Mouse (Mus musculus): ENCODE measurements around the gene Fdxr.

Fdxr gene

DNA sequence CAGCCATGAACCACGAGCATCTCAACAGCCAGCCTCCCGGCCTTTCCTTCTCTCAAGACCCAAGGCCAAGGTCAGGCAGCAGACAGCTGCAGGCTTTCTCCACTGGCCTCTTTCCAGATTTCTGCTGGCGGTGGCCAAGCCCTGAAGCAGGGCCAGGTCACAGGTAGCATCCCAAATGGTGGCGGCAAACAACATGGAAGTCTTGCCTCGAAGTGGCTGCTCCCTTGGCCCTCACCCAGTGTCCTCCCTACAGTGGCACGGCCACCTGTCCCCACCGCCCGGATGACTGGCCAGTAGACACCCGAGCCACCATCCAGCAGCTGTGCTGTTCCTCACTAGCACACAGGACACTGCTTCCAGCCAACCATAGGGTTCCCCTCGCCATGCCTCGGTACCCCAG lies 35.4 kb downstream of the Fdxr start:
- DNase-seq (ENCODE audit: low spot score in 2 of 2) = no peak

DNA sequence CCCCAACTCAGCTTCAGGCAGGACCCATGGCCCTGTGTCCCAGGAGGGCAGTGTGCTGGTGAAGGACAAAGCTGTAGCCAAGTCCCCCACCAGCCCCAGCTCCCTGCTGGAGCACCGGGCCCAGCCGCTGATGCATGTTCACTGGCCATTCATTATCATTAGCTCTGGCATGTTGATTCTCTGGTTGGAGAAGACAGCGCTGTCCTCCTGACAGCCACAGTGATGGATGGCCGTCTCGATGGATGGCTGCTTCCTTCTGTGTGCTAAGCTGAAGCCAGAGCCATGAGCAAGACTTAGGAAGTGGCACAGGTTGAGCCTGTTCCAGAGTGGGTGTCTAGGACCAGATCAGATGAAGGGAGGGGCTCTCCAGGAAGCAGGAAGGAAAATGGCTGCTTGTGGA lies 40.3 kb downstream of the Fdxr start:
- DNase-seq (ENCODE audit: low spot score in 2 of 2) = no peak

DNA sequence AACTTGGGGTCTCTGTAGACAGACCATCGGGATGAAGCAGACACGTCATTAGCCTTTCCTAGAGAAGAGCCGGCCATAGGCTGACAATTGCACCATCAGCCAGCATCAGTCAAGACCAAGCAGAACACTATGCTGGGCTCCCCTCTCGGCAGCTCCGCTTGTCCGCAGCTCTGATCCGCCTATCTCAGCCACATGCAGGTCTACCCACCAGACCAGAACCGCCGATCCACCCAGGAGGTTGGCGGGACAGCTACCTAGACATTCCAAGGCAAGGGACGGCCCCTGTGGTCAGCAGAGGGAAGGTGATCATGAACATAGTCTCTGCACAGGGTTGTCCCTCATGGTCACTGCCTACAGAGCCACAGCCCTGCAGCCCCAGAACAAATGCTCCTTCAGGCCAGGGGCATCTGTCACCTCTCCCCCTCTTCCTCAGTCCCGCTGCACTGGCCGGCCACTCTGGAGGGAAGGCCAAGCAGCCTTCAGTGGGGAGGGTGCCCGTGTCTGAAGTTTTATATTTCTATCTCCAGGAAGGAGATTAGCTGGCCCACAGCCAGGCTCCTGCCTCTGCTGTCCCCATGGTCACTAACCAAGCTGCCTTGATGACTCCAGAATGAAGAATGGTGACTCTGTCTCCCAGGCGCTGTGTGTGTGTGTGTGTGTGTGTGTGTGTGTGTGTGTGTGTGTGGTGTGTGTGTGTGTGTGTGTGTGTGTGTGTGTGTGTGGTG lies 42.4 kb downstream of the Fdxr start:
- no peak for DNase-seq (ENCODE audit: low spot score in 2 of 2)

DNA sequence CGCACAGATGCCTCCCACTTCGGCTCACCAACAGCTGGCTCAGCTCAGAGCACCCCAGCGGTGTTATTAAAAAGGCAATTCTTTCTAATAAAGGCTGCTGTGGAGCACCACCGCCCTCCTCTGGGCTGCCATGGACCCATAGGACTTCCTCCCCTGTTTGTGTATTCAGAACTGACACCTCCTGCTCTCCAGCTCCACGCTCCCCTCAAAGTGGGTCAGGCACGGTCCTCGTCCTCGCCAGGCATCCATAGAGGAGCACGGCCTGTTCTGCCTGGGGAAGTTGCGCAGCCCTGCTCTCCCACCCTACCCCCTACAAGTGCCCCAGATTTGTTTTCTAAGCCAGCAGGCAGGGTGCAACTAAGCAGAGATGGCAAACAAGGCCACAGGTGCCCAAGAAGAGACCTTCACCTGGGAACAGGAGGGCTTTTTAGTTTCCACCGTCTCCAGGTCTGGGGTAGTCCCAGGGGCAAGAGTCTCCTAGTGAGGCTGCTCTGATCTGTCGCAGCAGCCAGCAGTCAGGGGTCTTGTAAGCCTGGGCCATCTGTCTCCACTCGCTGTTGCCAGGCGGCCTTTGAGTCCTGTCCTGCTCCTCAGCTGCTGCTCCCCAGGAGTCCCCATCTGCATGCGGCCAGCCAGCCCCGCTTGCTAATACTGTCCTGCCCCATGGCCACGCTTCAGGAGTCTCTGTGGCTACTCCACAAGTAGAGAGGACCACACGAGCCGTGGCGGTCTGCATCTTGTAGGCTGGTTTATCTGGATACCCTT lies 43.1 kb downstream of the Fdxr start:
- peak; percentile 24 to 44 for DNase-seq (ENCODE audit: low spot score in 2 of 2)

DNA sequence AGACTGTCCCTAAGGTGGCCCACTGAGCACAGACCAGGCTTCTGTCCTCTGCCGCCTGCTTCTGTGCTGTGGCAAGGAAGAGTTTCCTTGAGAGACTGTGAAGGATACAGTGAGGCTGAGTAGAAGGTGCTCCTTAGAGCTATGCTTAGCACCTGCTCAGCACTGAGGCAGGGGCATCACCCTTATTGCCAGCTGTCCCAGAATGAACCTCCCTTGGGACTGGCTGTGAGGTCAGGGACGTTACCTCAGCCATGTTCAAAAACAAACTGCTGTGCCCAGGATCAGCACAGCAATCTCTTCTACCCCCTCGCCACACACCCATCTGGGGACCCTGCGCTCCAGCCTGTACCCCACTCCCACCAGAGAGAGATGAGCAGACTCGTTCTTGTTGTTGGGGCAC lies 44.0 kb downstream of the Fdxr start:
- no peak for DNase-seq (ENCODE audit: low spot score in 2 of 2)

DNA sequence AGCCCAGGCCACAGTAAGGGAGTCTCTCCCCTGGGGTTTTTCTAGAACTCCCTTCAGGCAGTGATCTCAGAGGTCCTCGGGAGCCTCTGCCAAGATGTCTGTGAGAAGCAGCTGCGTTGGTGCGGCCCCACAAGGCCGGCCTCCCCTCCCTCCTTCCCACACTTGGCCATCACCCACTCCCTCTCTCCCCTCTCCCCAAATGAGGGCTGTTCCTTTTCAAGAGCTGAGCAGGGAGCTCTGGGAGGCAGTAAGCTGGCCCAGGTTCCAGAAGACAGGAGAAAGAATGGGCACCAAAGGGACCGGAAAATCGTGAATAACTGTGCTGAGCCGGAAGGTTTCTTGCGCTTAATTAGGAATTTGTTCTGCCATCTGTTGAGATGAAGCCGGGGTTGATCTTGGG lies 44.9 kb downstream of the Fdxr start:
- no peak for DNase-seq (ENCODE audit: low spot score in 2 of 2)

DNA sequence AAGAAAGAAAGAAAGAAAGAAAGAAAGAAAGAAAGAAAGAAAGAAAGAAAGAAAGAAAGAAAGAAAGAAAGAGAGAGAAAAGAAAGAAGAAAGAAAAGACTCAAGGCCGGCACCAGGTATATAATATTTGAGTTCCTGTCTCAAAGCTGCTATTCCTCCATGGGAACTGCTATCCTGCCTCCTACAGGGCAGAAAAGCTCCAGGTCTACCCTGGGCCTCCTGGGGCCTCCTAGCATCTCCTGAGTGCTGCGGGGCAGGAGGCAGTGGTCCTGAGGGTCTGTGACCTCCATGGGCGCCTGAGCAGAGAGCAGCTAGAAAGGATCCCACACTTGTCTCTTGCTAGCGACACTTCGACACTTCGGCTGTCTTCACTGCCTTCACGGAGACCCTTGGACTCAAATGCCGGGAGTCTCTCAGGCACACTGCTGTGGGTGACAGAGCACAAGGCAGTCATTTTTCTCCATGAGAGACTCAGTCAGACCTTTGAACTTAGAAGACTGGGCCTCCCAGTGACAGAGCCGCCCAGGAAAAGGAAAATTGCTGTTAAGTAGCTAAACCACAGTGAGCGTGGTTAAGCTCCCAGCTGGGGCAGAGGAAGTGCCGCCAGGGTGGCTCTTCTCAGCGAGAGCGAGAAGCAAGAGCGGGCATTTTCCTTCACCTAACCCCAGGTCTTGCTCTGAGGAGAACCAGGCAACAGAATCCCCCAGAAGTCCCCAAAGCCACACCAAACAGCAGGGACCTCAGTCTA lies 45.5 kb downstream of the Fdxr start:
- DNase-seq (ENCODE audit: low spot score in 2 of 2) = no peak

DNA sequence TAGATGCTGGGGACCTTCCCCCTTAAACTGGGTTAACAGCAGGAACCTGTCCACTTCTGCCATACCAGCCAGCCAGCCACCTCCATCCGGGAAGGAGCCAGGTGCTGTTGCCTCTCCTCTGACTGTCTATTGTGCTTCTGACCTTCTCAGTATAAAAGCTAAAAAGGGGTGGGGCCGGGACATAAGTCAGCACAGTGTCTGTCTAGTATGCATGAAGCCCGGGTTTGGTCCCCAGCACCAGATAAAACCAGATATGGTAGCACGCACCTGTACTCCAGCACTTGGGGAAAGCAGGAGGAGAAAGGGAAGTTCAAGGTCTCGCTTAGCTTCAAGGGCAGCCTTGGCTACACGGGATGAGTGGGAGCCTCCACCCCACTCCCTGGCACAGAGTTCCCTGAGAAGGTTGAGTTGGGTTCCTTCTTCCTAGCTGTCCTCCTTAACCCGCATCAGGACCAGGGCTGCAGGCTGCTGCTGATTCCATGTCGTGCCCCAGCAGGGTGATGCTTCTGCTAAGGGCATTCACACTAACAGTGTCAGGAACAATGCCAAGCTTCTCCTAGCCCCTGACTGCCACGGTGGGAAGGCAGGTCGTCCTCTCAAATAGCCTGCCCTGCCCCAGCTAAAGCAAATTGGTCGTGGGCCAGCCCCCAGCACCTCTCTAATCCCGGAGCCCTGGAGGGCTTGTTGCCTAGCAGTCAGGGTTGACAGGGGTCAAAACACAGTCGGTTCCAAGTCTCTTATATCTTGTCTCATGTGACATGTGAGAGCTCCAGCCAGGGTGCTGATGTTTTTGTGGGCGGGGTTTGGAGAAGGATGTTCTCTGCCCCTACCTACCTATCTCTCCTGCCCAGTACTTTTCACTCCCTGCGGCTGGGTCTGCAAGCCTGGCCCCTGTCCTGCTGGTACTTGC lies 47.6 kb downstream of the Fdxr start:
- no peak for DNase-seq (ENCODE audit: low spot score in 2 of 2)

DNA sequence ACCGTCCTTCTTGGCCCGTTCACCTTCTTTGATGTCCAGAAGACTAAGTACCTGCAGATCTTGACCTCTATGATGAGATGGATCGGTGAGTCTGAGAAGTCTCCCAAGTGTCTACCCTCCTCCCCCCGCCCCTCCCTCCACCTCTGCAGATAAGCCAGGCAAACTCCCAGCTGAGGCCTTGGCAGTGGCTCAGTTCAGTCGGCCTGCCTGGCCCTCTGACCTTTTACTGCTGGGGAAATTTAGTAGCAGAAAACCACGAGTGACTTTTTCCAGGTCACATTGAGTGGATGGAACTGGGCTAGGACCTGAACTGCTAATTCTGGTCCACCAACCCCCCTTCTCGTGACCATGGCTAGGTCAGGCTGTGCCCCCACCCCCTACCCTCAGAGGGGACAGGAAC lies 48.4 kb downstream of the Fdxr start:
- no peak for DNase-seq (ENCODE audit: low spot score in 2 of 2)

DNA sequence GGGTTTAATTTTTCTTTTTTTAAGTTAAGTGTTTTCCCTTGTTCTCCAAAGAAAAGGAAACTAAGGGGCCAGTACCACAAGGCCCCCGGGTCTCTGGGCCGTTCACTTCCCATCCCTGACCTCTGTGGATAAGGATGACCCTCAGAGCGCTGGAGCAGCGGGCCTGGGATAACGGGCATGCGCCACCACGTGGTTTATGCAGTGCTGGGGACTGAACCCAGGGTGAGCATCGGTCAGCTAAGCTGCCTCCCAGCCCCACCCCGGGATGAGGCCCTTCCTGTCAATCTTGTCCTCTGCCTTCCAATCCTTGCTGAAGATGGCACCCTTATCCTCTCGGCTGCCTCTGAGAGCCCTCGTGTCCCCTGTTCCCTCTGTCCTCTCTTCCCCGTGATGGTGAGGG lies 49.2 kb downstream of the Fdxr start:
- no peak for DNase-seq (ENCODE audit: low spot score in 2 of 2)

DNA sequence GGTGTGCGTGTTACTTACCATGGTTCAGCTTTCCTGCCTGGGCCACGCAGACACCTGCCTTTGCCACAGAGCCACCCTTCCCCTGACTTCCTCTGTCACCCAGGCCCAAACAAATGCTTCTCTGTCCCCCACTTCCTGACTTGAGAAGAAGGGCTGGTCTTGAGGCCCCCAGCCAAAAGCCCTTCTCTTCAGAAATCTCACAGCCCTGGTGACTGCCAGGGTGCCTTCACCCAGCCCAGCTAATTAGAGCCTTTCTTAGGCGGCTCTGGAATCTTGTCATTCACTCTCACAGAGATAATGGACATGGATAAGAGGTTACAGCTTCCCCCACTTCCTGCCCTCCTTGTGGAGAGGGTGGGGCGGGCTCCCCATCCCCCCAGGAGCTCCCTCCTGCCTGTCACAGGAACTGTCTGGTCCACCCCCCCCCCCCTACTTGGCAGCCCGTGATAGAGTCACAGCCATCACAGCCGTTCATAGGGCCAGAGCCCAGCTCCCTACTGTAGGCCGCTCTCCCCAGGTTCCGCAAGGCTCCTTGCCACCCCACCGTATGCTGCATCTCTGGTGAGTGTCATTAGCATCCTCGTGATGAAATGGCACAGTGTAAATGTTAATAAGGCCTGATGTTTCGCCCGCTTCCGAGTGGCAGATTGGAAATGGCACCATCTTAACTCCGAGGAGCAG lies 49.9 kb downstream of the Fdxr start:
- DNase-seq (ENCODE audit: low spot score in 2 of 2) = no peak

DNA sequence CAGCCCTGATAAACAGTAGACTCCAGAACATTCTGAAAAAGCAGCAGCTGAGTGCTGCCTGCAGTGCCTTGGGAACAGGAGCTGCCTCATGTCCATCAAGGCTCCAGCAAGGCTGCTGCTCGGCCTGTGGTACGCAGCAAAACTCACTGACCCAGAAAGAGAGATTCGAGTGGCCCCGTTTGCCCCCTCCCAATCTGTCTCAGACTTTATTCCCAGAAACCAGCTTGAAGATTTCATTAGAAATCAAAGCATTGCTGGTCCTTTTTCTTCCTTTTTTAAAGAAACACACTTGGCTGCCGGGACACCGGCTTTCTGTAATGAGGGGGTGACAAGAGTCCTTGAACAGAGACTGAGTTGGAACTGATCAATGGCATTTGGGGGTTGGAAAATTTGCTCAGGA lies 51.5 kb downstream of the Fdxr start:
- no peak for DNase-seq (ENCODE audit: low spot score in 2 of 2)

DNA sequence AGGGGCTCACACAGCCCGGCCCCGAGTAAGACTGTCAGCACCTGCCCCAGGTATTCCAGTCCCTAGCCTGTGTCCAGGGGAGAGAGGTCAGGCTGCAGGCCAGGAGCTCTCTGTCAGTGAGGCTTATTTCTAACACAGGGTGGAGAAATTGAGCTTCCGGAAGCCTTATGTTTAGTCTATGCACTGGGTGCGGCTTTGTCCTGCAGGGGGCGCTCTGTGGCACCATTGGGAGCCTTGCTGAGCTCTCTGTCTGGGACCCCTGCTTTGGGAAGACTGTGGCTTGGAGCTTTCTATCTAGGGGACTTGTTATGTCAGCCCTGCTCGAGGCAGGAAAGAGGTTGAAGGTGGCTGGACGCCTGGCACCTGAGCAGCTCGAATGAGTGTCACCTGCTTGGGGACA lies 52.0 kb downstream of the Fdxr start:
- DNase-seq (ENCODE audit: low spot score in 2 of 2) = no peak

DNA sequence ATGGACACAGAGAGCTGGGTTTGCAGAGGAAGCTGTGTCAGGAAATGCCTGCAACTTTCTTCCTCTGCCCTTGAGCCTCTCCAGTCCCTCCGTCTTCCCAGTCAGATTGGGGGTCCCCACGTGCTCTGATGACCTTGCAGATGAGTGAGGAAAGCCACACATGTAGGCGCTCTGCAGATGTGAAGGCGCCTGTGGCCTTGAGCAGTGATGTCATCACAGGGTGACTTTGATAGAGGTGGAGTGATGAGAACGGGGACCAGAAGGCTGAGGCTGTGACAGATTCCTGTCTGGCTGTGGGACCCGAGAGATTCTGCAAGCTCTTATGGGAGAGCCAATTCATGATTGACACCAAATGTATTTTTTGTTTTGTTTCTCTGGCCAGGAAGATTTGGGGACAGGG lies 53.0 kb downstream of the Fdxr start:
- no peak for DNase-seq (ENCODE audit: low spot score in 2 of 2)

DNA sequence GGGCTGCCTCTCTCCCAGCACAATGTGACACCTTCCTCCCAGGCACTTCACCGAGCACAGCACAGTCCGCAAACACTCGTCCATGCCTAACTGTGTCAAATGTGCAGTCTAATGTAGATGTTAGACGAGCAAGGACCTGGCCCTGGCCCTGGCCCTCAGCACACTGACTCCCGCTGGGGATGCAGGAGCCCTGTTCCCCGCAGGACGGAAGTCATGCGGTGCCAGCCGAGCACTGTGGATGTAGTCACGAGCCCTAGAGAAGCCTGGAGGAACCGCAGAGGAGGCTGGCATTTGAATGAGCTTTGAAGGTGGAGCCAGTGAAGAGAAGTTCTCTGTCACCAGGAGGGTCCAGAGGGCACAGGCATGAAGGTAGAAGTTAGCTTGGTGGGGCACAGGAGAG lies 53.4 kb downstream of the Fdxr start:
- DNase-seq (ENCODE audit: low spot score in 2 of 2) = no peak

DNA sequence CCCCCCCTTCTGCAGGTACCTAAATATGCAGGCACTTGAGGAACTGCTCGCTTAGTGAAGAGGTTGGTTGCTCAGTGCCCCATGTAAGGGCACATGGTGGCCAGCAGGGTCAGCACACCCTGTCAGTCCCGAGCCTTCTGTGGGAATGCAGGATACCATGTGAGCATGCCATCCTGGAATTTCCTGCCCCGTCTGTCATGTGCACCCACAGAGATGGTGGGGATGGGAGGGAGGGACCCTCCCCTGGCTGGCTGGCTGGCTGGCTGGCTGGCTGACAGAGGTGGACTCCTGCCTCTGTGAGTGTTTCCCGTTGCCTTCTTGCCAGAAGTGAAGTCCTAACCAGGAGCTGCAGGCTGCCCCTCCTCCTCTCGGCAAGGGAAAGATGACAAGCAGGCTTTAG lies 54.3 kb downstream of the Fdxr start:
- DNase-seq (ENCODE audit: low spot score in 2 of 2) = no peak

DNA sequence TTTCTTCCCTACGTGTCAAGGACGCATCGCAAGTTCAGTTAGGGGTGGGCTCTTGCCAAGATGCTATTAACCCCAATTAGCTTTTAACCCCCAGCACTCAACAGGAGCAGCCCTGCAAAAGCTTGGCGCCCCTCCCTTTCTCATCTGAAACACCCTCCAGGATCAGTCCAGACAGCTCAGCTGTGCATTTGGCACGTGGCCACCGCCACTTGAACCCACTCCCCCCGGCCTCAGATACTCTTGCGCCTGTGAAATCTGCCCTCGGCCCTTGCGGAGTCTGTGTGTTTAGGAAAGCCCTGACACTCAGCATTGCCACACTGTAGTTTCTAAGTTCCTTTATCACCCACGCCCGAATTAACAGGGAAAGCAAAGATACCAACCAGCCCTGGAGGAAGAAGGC lies 54.8 kb downstream of the Fdxr start:
- no peak for DNase-seq (ENCODE audit: low spot score in 2 of 2)

DNA sequence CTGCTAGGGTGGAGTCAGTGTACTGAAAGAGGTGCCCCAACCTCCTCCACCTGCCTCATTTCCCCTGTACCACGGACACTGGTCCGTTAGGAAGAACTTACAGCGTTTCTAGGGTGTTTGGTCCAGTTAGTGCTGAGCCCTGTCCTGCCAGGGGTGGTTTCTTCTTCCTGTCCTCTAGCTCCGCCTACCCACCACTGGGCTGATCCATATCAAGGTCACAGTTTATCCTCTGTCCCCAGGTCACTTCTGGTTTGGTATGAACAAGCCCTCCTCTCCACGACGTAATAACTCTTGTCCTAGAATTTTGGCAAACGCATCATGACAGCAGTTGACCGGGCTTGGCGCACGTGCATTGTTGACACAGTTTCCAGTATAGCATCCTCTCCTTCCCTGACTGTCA lies 57.2 kb downstream of the Fdxr start:
- DNase-seq (ENCODE audit: low spot score in 2 of 2) = no peak

DNA sequence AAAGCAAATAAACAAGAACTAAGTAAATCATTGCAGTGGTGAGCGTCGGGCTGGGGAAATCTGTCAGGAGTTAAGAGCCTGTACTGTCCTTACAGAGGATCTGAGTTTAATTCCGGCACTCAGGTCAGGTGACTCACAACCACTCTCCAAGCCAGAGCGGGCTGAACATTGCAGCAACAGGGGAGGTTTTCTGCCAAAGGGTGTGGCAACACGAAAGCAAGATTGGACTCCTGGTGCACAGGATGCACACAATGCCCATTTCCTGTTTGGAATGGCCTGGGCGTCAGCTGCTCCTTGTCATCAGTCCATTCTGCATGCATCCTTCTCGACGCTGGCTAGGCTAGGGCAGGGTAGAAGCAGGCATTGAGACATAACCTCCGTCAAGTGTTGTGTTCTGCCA lies 57.6 kb downstream of the Fdxr start:
- DNase-seq (ENCODE audit: low spot score in 2 of 2) = no peak
